In genomic region chr11:115886446-115886845, GRCm38 (mm10) we compare ENCODE assay signal across 30 mouse cellular contexts. TPM values are rescaled to one million over a fixed set of nuclear protein-coding genes. Genes with fewer than 3 reads are reported as not detected.
A peak's percentile ranks its signal among the peaks of the same experiment; 100 is the strongest.
DNase-seq lines count a peak whose midpoint lies in the region; ATAC-seq and TF ChIP-seq lines count a peak whose summit lies in the region.
"Had no signal": no experiment of that assay in that cellular context is flagged by ENCODE, and none has a peak within 500 bp of the region (broad histone marks: within the 10 kb centered on the region; RNA-seq: fewer than 3 reads in every experiment).

No protein-coding gene starts in this region.

- DNase-seq in adrenal gland, postnatal 10 days, result peak; percentile 45
- no peak for DNase-seq in adrenal gland, adult 8-10 months
- no peak for DNase-seq in midbrain, postnatal 0 days (ENCODE audit: low spot score)
- DNase-seq in midbrain, embryonic 10.5 days (ENCODE audit: low spot score), result no peak
- peak; percentile 52 for DNase-seq in adrenal gland, postnatal 14 days
- DNase-seq in adrenal gland, postnatal 25 days, result peak; percentile 25
- DNase-seq in right cerebral cortex, postnatal 36 days (ENCODE audit: low spot score in 2 of 2), result no peak
- DNase-seq in liver, postnatal 0 days, result no peak
- DNase-seq: cerebellum, adult 11 months; cerebellum, adult 2 months; cerebellum, adult 9-11 months; cerebellum, postnatal 25 days; forebrain, postnatal 0 days; gastrocnemius, adult 2 months; gastrocnemius, postnatal 14 days; heart, adult 11 months; heart, postnatal 14 days; heart, postnatal 4 days had no signal

- no peaks in the 10 kb centered on the region for H3K36me3 ChIP-seq in midbrain, postnatal 0 days (ENCODE audit: insufficient read depth, low read length)
- H3K36me3 ChIP-seq in midbrain, embryonic 10.5 days, result no peaks in the 10 kb centered on the region
- no peaks in the 10 kb centered on the region for H3K36me3 ChIP-seq in liver, postnatal 0 days (replicated peaks; ENCODE audit: insufficient read depth, low read length)
- H3K36me3 ChIP-seq: embryonic facial prominence, embryonic 12.5 days; embryonic facial prominence, embryonic 15.5 days; heart, embryonic 13.5 days had no signal

- no peak overlapping the region for H3K4me3 ChIP-seq in midbrain, postnatal 0 days (ENCODE audit: low read depth, low read length)
- H3K4me3 ChIP-seq in midbrain, embryonic 10.5 days, result no peak overlapping the region
- no peak overlapping the region for H3K4me3 ChIP-seq in liver, postnatal 0 days (ENCODE audit: low read depth, low read length)
- H3K4me3 ChIP-seq: embryonic facial prominence, embryonic 12.5 days; embryonic facial prominence, embryonic 15.5 days; gastrocnemius, adult 2 months; heart, embryonic 13.5 days had no signal

- no peak overlapping the region for H3K27ac ChIP-seq in midbrain, postnatal 0 days (ENCODE audit: low read depth, low read length)
- H3K27ac ChIP-seq in midbrain, embryonic 10.5 days (replicated peaks), result no peak overlapping the region
- no peak overlapping the region for H3K27ac ChIP-seq in liver, postnatal 0 days (ENCODE audit: low read depth)
- H3K27ac ChIP-seq: embryonic facial prominence, embryonic 12.5 days; embryonic facial prominence, embryonic 15.5 days; gastrocnemius, adult 2 months; heart, embryonic 13.5 days; hindbrain, embryonic 14.5 days; hindbrain, postnatal 0 days had no signal

- no peak overlapping the region for H3K9ac ChIP-seq in midbrain, postnatal 0 days (replicated peaks; ENCODE audit: low read length, poor library complexity, severe bottlenecking)
- no peak overlapping the region for H3K9ac ChIP-seq in liver, postnatal 0 days (replicated peaks)
- H3K9ac ChIP-seq: embryonic facial prominence, embryonic 12.5 days; embryonic facial prominence, embryonic 15.5 days; forebrain, postnatal 0 days; heart, embryonic 13.5 days; hindbrain, embryonic 14.5 days had no signal

- WGBS in midbrain, postnatal 0 days, result 91% methylated on average over 11 of the region's 11 CpGs
- WGBS in midbrain, embryonic 10.5 days, result 88% methylated on average over 11 of the region's 11 CpGs
- 87% methylated on average over 11 of the region's 11 CpGs for WGBS in liver, postnatal 0 days (ENCODE audit: insufficient replicate concordance)

- no peak overlapping the region for H3K4me2 ChIP-seq in midbrain, postnatal 0 days (ENCODE audit: low read depth, low read length, poor library complexity, severe bottlenecking)
- no peak overlapping the region for H3K4me2 ChIP-seq in liver, postnatal 0 days (ENCODE audit: low read depth, low read length)
- H3K4me2 ChIP-seq: embryonic facial prominence, embryonic 12.5 days; embryonic facial prominence, embryonic 15.5 days; heart, embryonic 13.5 days; hindbrain, embryonic 14.5 days had no signal

- TF ChIP-seq CTCF in midbrain, postnatal 0 days (IDR thresholded peaks at IDR 0.05), result no peak
- no peak for TF ChIP-seq CTCF in liver, postnatal 0 days (IDR thresholded peaks at IDR 0.05; ENCODE audit: low read depth)

- ATAC-seq in midbrain, postnatal 0 days (ENCODE audit: low FRiP score), result 0 out of 2 replicates have a peak, but pooled peaks have one; percentile 23
- ATAC-seq in liver, postnatal 0 days, result no peak
- ATAC-seq: CD4-positive, CD25-positive, alpha-beta regulatory T cell, adult 4 months; forebrain, embryonic 14.5 days; forebrain, postnatal 0 days; hindbrain, postnatal 0 days; inflammation-experienced regulatory T-cells, adult 6 months had no signal

- H3K4me1 ChIP-seq in midbrain, postnatal 0 days (ENCODE audit: insufficient read depth, low read length), result no peaks in the 10 kb centered on the region
- peaks cover 8% of the 10 kb centered on the region for H3K4me1 ChIP-seq in midbrain, embryonic 10.5 days
- no peaks in the 10 kb centered on the region; the same call in 1 of the 2 replicates for H3K4me1 ChIP-seq in liver, postnatal 0 days (ENCODE audit: insufficient read depth)
- H3K4me1 ChIP-seq: embryonic facial prominence, embryonic 12.5 days had no signal

- TF ChIP-seq EP300 in liver, postnatal 0 days (IDR thresholded peaks at IDR 0.05; ENCODE audit: low read depth), result no peak

- no peaks in the 10 kb centered on the region for H3K27me3 ChIP-seq in midbrain, postnatal 0 days (ENCODE audit: insufficient read depth, low read length)
- H3K27me3 ChIP-seq in midbrain, embryonic 10.5 days (ENCODE audit: low read depth, poor library complexity, severe bottlenecking), result peaks cover 20% of the 10 kb centered on the region
- no peaks in the 10 kb centered on the region for H3K27me3 ChIP-seq in liver, postnatal 0 days (ENCODE audit: insufficient read depth, low read length)

- no peaks in the 10 kb centered on the region for H3K9me3 ChIP-seq in midbrain, postnatal 0 days (ENCODE audit: low read length)
- H3K9me3 ChIP-seq in midbrain, embryonic 10.5 days (replicated peaks), result no peaks in the 10 kb centered on the region
- H3K9me3 ChIP-seq in liver, postnatal 0 days (ENCODE audit: low read length), result no peaks in the 10 kb centered on the region
- H3K9me3 ChIP-seq: embryonic facial prominence, embryonic 12.5 days; embryonic facial prominence, embryonic 15.5 days; heart, embryonic 13.5 days had no signal

RNA-seq across cellular contexts. Expression of gene Smim5, which starts 13.3 kb away (rescaled TPM):
- 1 to 10 TPM; 1.5 to 2.6 TPM for total RNA-seq in adrenal gland, postnatal 10 days (2021)
- total RNA-seq in adrenal gland, adult 8-10 months (2022), result under 1 TPM; 0.29 to 0.65 (median 0.42) TPM
- not detected in 2 replicates for total RNA-seq in midbrain, postnatal 0 days (2014; rRNA removed)
- polyA plus RNA-seq in midbrain, postnatal 0 days (2015; fragmentation: Nextera tagmentation; extraction: Ambion mirVana), result 1.3 and 1.5 TPM in 2 replicates
- polyA plus RNA-seq in midbrain, embryonic 10.5 days (2016; fragmentation: Nextera tagmentation; extraction: Ambion mirVana), result 1.0 and 1.6 TPM in 2 replicates
- total RNA-seq in adrenal gland, postnatal 14 days (2021), result 0.82 and 1.3 TPM in 2 replicates
- total RNA-seq in adrenal gland, postnatal 25 days (2021), result 0.73 TPM in 1 of 2 replicates, not detected in the other
- 16.8 and 21.5 TPM in 2 replicates for polyA plus RNA-seq in liver, postnatal 0 days (2015; fragmentation: Nextera tagmentation; extraction: Ambion mirVana)

RNA-seq across cellular contexts. Expression of gene Smim6, which starts 25.4 kb away (rescaled TPM):
- under 1 TPM in 1 of 2 experiments, not detected in 1; 0.30 TPM for total RNA-seq in adrenal gland, postnatal 10 days (2021)
- total RNA-seq in adrenal gland, adult 8-10 months (2022), result not detected
- total RNA-seq in midbrain, postnatal 0 days (2014; rRNA removed), result not detected in 2 replicates
- 0.26 TPM in 1 of 2 replicates, not detected in the other for polyA plus RNA-seq in midbrain, postnatal 0 days (2015; fragmentation: Nextera tagmentation; extraction: Ambion mirVana)
- 1.00 and 1.3 TPM in 2 replicates for polyA plus RNA-seq in midbrain, embryonic 10.5 days (2016; fragmentation: Nextera tagmentation; extraction: Ambion mirVana)
- not detected in 2 replicates for total RNA-seq in adrenal gland, postnatal 14 days (2021)
- not detected in 2 replicates for total RNA-seq in adrenal gland, postnatal 25 days (2021)
- polyA plus RNA-seq in liver, postnatal 0 days (2015; fragmentation: Nextera tagmentation; extraction: Ambion mirVana), result 1.9 TPM in 2 replicates
- total RNA-seq: forebrain, postnatal 0 days; gastrocnemius, adult 2 months; gastrocnemius, postnatal 14 days; heart, adult 8-10 months; hindbrain, postnatal 0 days had no signal
- polyA plus RNA-seq: cerebellum, adult 2 months; frontal cortex, adult 2 months; hindbrain, embryonic 14.5 days had no signal

RNA-seq across cellular contexts. Expression of gene Myo15b, which starts 28.2 kb away (rescaled TPM):
- total RNA-seq in adrenal gland, postnatal 10 days (2021), result 1 to 10 TPM in 1 of 2 experiments, under 1 TPM in 1; 0.91 to 1.2 TPM
- 1 to 10 TPM in 1 of 4 experiments, under 1 TPM in 2, not detected in 1; 0.09 to 1.1 (median 0.32) TPM for total RNA-seq in adrenal gland, adult 8-10 months (2022)
- not detected in 2 replicates for total RNA-seq in midbrain, postnatal 0 days (2014; rRNA removed)
- polyA plus RNA-seq in midbrain, postnatal 0 days (2015; fragmentation: Nextera tagmentation; extraction: Ambion mirVana), result 0.09 and 0.29 TPM in 2 replicates
- 0.12 and 0.21 TPM in 2 replicates for polyA plus RNA-seq in midbrain, embryonic 10.5 days (2016; fragmentation: Nextera tagmentation; extraction: Ambion mirVana)
- 0.26 TPM in 1 of 2 replicates, not detected in the other for total RNA-seq in adrenal gland, postnatal 14 days (2021)
- total RNA-seq in adrenal gland, postnatal 25 days (2021), result 0.36 TPM in 1 of 2 replicates, not detected in the other
- 2.4 and 2.7 TPM in 2 replicates for polyA plus RNA-seq in liver, postnatal 0 days (2015; fragmentation: Nextera tagmentation; extraction: Ambion mirVana)
- total RNA-seq: forebrain, postnatal 0 days; gastrocnemius, adult 2 months had no signal
- polyA plus RNA-seq: C2C12; CD4-positive, CD25-positive, alpha-beta regulatory T cell, adult 4 months; forebrain, embryonic 11.5 days; forebrain, embryonic 14.5 days; hindbrain, embryonic 14.5 days; inflammation-experienced regulatory T-cells, adult 6 months had no signal

RNA-seq across cellular contexts. Expression of gene Sap30bp, which starts 46.6 kb away (rescaled TPM):
- 10 to 100 TPM; 38.0 to 38.1 TPM for total RNA-seq in adrenal gland, postnatal 10 days (2021)
- 10 to 100 TPM; 46.2 to 53.7 (median 48.3) TPM for total RNA-seq in adrenal gland, adult 8-10 months (2022)
- total RNA-seq in midbrain, postnatal 0 days (2014; rRNA removed), result 44.3 and 46.4 TPM in 2 replicates
- 43.3 and 54.3 TPM in 2 replicates for polyA plus RNA-seq in midbrain, postnatal 0 days (2015; fragmentation: Nextera tagmentation; extraction: Ambion mirVana)
- 51.9 and 52.1 TPM in 2 replicates for polyA plus RNA-seq in midbrain, embryonic 10.5 days (2016; fragmentation: Nextera tagmentation; extraction: Ambion mirVana)
- total RNA-seq in adrenal gland, postnatal 14 days (2021), result 40.9 and 42.9 TPM in 2 replicates
- total RNA-seq in adrenal gland, postnatal 25 days (2021), result 32.0 and 41.3 TPM in 2 replicates
- polyA plus RNA-seq in liver, postnatal 0 days (2015; fragmentation: Nextera tagmentation; extraction: Ambion mirVana), result 12.7 and 15.4 TPM in 2 replicates

RNA-seq across cellular contexts. Expression of gene Recql5, which starts 46.8 kb away (rescaled TPM):
- total RNA-seq in adrenal gland, postnatal 10 days (2021), result 10 to 100 TPM; 17.8 to 24.5 TPM
- total RNA-seq in adrenal gland, adult 8-10 months (2022), result 10 to 100 TPM; 24.7 to 40.4 (median 36.6) TPM
- 18.9 and 20.4 TPM in 2 replicates for total RNA-seq in midbrain, postnatal 0 days (2014; rRNA removed)
- 8.0 and 10.5 TPM in 2 replicates for polyA plus RNA-seq in midbrain, postnatal 0 days (2015; fragmentation: Nextera tagmentation; extraction: Ambion mirVana)
- 30.6 and 31.8 TPM in 2 replicates for polyA plus RNA-seq in midbrain, embryonic 10.5 days (2016; fragmentation: Nextera tagmentation; extraction: Ambion mirVana)
- total RNA-seq in adrenal gland, postnatal 14 days (2021), result 18.3 and 22.3 TPM in 2 replicates
- 31.4 and 37.1 TPM in 2 replicates for total RNA-seq in adrenal gland, postnatal 25 days (2021)
- polyA plus RNA-seq in liver, postnatal 0 days (2015; fragmentation: Nextera tagmentation; extraction: Ambion mirVana), result 4.2 and 6.1 TPM in 2 replicates

Comparison
In these comparisons a context has a peak if more than half of its experiments do, and no peak if none do; other contexts are left out.
1. DNase-seq: peak in adrenal gland, postnatal 10 days (single experiment), adrenal gland, postnatal 14 days (single experiment) and adrenal gland, postnatal 25 days (single experiment); none in adrenal gland, adult 8-10 months (single experiment), midbrain, postnatal 0 days (single experiment), midbrain, embryonic 10.5 days (single experiment), right cerebral cortex, postnatal 36 days (0 of 2) and liver, postnatal 0 days (single experiment).